Mouse (Mus musculus) heart, embryonic 13.5 days (tissue): ENCODE results near the gene Gm26897. TPM values are rescaled to one million over a fixed set of nuclear protein-coding genes. Genes with fewer than 3 reads are reported as not detected.

ENCODE experiments used
- ATAC-seq: fragments of 200-750 bp; cut with Nextera tagmentation; 2 replicates; pipeline ENCODE4 v1.8.0; 2017; ENCODE audit warnings: moderate TSS enrichment; ENCODE audit not compliant: insufficient number of reproducible peaks, low FRiP score, low TSS enrichment; ENCODE audit errors: extremely low read depth
- H3K27ac ChIP-seq: fragments of 300-500 bp; sonication (generic); replicated peaks from 2 replicates; pipeline ENCODE4 v1.5.1; 2015; ENCODE audit warnings: moderate library complexity, mild to moderate bottlenecking, inconsistent platforms
- H3K27me3 ChIP-seq: fragments of 300-500 bp; sonication (generic); replicated peaks from 2 replicates; pipeline ENCODE4 v1.6.1; 2015; ENCODE audit warnings: mild to moderate bottlenecking, inconsistent platforms
- H3K36me3 ChIP-seq: fragments of 300-500 bp; sonication (generic); 2 replicates; pipeline ENCODE4 v1.6.1; 2015; ENCODE audit warnings: mild to moderate bottlenecking, inconsistent platforms
- H3K4me1 ChIP-seq: fragments of 300-500 bp; sonication (generic); 2 replicates; pipeline ENCODE4 v1.6.1; 2015; ENCODE audit warnings: inconsistent platforms
- H3K4me2 ChIP-seq: fragments of 300-500 bp; sonication (generic); 2 replicates; pipeline ENCODE4 v1.6.1; 2015; ENCODE audit warnings: inconsistent platforms, mild to moderate bottlenecking, moderate library complexity
- H3K4me3 ChIP-seq: fragments of 300-500 bp; sonication (generic); 2 replicates; pipeline ENCODE4 v1.5.1; 2015; ENCODE audit warnings: moderate library complexity, mild to moderate bottlenecking, inconsistent platforms
- H3K9ac ChIP-seq: fragments of 300-500 bp; sonication (generic); 2 replicates; pipeline ENCODE4 v1.6.1; 2015; ENCODE audit warnings: inconsistent platforms, mild to moderate bottlenecking, moderate library complexity
- H3K9me3 ChIP-seq: fragments of 300-500 bp; sonication (generic); 2 replicates; pipeline ENCODE4 v1.6.1; 2016; ENCODE audit warnings: inconsistent platforms
- WGBS: fragments of 180-500 bp; shearing (Covaris S2); methylation state at CpG from one replicate; pipeline ENCODE4 v1.1.7; 2015; ENCODE audit warnings: mixed read lengths; 5-methylcytosine and 5-hydroxymethylcytosine counted together
- polyA plus RNA-seq: library from polyadenylated mRNA; unstranded; fragments of >200 nt; fragmentation: Nextera tagmentation; extraction: Ambion mirVana; gene quantifications from 2 replicates; pipeline ENCODE4 v1.2.1, GENCODE M21; 2015

Gene Gm26897
- not detected in 2 replicates for polyA plus RNA-seq

DNA sequence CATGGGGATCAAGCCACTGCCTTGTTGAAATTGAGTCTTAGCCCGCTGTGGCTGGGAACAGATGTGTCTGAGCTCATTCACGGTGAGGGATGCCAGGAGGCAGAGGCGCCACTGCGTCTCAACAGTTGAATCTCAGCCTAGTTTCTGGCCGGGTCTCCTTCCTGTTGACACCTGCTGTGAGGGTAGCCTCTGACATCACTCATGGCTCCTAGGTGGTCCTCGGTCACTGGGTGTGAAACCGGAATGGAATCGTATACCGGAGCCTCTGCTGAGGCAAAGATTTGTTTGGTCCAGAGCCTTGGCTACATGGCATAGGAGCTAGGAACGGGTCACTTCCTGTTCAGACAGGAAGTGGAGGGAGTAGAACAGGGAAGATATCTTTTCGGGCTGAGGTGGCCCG is at the start of gene Gm26897:
Gm26897 (plus strand) TSS at position 74 of the 400 bp plus-strand sequence.
- Histone ChIP-seq H3K27ac (no peak within 1 kb of the TSS), H3K36me3 (no peaks in the 10 kb centered on the region), H3K4me1 (peaks cover 7% of the 10 kb centered on the region; the same call in 1 of the 2 replicates), H3K4me3 (no peak within 1 kb of the TSS), H3K27me3 (no peaks in the 10 kb centered on the region; the same call in 1 of the 2 replicates), H3K9ac (no peak within 1 kb of the TSS), H3K9me3 (peaks cover 2% of the 10 kb centered on the region; the same call in 1 of the 2 replicates), H3K4me2 (no peak within 1 kb of the TSS)
- 77% methylated on average over 12 of the region's 12 CpGs for WGBS
- no peak for ATAC-seq

DNA sequence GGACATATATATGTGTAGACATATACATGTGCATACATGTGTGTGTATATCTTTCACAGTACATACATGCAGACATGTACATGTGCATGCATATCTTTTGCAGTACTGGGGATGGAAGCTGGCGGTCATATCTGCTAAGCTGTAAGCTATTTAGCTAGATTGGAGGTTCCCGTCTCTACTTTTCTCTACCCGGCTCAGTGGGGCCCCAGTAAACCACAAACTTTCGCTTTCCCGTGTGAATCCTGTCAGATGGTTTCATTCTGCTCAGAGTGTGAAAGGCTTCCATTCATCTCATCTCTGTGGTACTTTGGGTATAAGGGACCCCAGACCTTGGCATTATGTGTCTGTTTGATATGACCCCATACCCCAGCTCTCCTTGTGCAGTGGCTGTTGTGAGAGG is 46.4 kb upstream of the Gm26897 start:
- no peaks in the 10 kb centered on the region for H3K9me3 ChIP-seq
- ATAC-seq, result no peak
- 73% methylated on average over 5 of the region's 5 CpGs for WGBS
- peaks cover 3% of the 10 kb centered on the region; the same call in 1 of the 2 replicates for H3K4me1 ChIP-seq
- H3K4me2 ChIP-seq, result no peak overlapping the region
- no peaks in the 10 kb centered on the region for H3K36me3 ChIP-seq
- H3K4me3 ChIP-seq, result no peak overlapping the region
- H3K27ac ChIP-seq, result no peak overlapping the region
- no peak overlapping the region for H3K9ac ChIP-seq
- H3K27me3 ChIP-seq, result peaks cover 42% of the 10 kb centered on the region

GRCm38 (mm10) chr5:111688584-111688983 is 45.1 kb upstream of the Gm26897 start:
- H3K9ac ChIP-seq, result no peak overlapping the region
- 74% methylated on average over 10 of the region's 10 CpGs for WGBS
- peaks cover 4% of the 10 kb centered on the region for H3K4me1 ChIP-seq
- no peaks in the 10 kb centered on the region for H3K9me3 ChIP-seq
- no peak overlapping the region for H3K4me2 ChIP-seq
- H3K27ac ChIP-seq, result no peak overlapping the region
- no peaks in the 10 kb centered on the region for H3K36me3 ChIP-seq
- no peak for ATAC-seq
- peaks cover 36% of the 10 kb centered on the region for H3K27me3 ChIP-seq
- H3K4me3 ChIP-seq, result no peak overlapping the region

GRCm38 (mm10) chr5:111697996-111698395 is 35.7 kb upstream of the Gm26897 start:
- WGBS, result 67% methylated on average over 7 of the region's 7 CpGs
- Histone ChIP-seq H3K4me2 (no peak overlapping the region), H3K36me3 (no peaks in the 10 kb centered on the region), H3K9me3 (no peaks in the 10 kb centered on the region), H3K27me3 (peaks cover 24% of the 10 kb centered on the region; the same call in 1 of the 2 replicates), H3K4me1 (peaks cover 19% of the 10 kb centered on the region), H3K27ac (no peak overlapping the region), H3K4me3 (no peak overlapping the region), H3K9ac (no peak overlapping the region)
- no peak for ATAC-seq

DNA sequence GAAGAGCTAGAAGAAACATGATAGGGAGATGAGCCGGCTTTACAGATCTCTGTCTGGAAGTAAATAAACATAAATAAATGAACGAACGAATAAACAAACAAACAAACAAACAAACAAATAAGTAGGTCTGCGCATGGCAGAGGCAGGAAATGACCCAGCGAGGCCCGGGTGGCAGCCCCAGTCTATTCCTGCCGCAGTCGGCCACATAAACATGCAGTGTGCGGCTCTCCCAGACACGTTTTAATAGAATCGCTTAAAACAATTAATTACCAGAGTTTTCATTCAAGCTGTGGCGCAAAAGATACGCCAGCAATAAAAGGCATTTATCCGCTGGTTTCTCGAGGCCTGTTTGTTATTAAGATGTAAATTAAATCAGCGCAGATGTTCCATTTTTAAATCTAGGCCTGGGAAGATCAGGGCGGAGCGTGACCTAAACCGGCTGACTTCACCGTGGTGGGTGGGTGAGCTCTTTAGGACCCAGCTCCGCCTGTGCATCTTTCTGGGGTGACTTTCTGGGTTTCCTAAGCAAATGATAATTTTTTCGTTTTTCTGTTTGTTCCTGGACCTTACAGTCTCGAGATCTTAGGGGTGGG is 33.9 kb upstream of the Gm26897 start:
- H3K4me3 ChIP-seq, result no peak overlapping the region
- WGBS, result 78% methylated on average over 23 of the region's 23 CpGs
- H3K4me2 ChIP-seq, result no peak overlapping the region
- H3K36me3 ChIP-seq, result no peaks in the 10 kb centered on the region
- no peak for ATAC-seq
- no peaks in the 10 kb centered on the region for H3K9me3 ChIP-seq
- H3K4me1 ChIP-seq, result peaks cover 9% of the 10 kb centered on the region
- no peak overlapping the region for H3K27ac ChIP-seq
- peaks cover 19% of the 10 kb centered on the region; the same call in 1 of the 2 replicates for H3K27me3 ChIP-seq
- no peak overlapping the region for H3K9ac ChIP-seq

- peak overlapping the region; percentile 41 for H3K4me3 ChIP-seq
- H3K36me3 ChIP-seq, result no peaks in the 10 kb centered on the region
- H3K9me3 ChIP-seq, result no peaks in the 10 kb centered on the region
- H3K27me3 ChIP-seq, result peaks cover 17% of the 10 kb centered on the region; the same call in 1 of the 2 replicates
- H3K9ac ChIP-seq, result no peak overlapping the region
- no peak overlapping the region for H3K27ac ChIP-seq
- 11% methylated on average over 15 of the region's 31 CpGs for WGBS
- ATAC-seq, result no peak
- peak overlapping the region; percentile 65 for H3K4me2 ChIP-seq
- peaks cover 9% of the 10 kb centered on the region for H3K4me1 ChIP-seq
These were observed 31.9 kb upstream of the Gm26897 start for GRCm38 (mm10) chr5:111701634-111702329.

- Histone ChIP-seq H3K4me2 (no peak overlapping the region), H3K9ac (no peak overlapping the region), H3K27me3 (peaks cover 21% of the 10 kb centered on the region; the same call in 1 of the 2 replicates), H3K27ac (no peak overlapping the region), H3K36me3 (no peaks in the 10 kb centered on the region), H3K4me3 (no peak overlapping the region), H3K9me3 (no peaks in the 10 kb centered on the region), H3K4me1 (peaks cover 9% of the 10 kb centered on the region)
- ATAC-seq, result no peak
- 78% methylated on average over 7 of the region's 7 CpGs for WGBS
These were observed 30.1 kb upstream of the Gm26897 start for GRCm38 (mm10) chr5:111703586-111703985.

- Histone ChIP-seq H3K27me3 (peaks cover 21% of the 10 kb centered on the region; the same call in 1 of the 2 replicates), H3K4me1 (peaks cover 9% of the 10 kb centered on the region), H3K36me3 (no peaks in the 10 kb centered on the region), H3K9me3 (no peaks in the 10 kb centered on the region), H3K4me2 (no peak overlapping the region), H3K27ac (no peak overlapping the region), H3K4me3 (no peak overlapping the region), H3K9ac (no peak overlapping the region)
- 76% methylated on average over 11 of the region's 11 CpGs for WGBS
- no peak for ATAC-seq
These were observed 29.4 kb upstream of the Gm26897 start for GRCm38 (mm10) chr5:111704326-111704725.

DNA sequence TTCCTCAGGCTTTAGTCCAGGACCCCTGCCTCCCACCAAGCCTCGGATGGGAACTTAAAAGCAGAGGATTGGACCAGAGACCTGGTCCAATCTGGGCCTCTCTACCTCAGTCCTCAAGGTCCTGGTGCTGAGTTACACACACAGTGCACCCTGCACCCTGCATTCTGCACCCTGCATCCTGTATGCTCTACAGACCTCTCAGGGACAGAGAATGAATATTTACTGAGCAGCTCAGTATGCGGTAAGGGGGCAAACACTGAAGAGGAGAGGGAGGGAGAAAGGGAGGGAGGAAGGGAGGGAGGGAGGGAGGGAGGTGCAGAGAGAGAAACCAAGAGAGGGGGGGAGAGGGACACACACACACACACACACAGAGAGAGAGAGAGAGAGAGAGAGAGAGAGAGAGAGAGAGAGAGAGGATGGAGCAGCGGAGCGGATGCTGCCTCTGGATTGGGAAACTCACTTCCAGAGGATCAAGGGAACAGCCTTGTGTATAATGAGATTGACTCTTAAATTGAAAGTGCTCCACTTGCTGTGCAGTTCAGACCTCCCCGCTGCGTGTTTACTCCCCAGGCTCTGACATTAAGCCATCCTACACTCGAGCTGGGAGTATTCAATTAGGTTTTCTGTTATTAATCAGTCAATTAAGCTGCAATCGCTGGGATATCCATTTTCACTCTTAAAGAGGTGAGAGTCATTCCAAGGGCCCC is 24.4 kb upstream of the Gm26897 start:
- peaks cover 14% of the 10 kb centered on the region for H3K9me3 ChIP-seq
- ATAC-seq, result no peak
- no peak overlapping the region for H3K27ac ChIP-seq
- H3K27me3 ChIP-seq, result peaks cover 8% of the 10 kb centered on the region; the same call in 1 of the 2 replicates
- 55% methylated on average over 8 of the region's 8 CpGs for WGBS
- no peak overlapping the region for H3K9ac ChIP-seq
- no peak overlapping the region for H3K4me2 ChIP-seq
- H3K36me3 ChIP-seq, result no peaks in the 10 kb centered on the region
- H3K4me3 ChIP-seq, result no peak overlapping the region
- no peaks in the 10 kb centered on the region for H3K4me1 ChIP-seq

DNA sequence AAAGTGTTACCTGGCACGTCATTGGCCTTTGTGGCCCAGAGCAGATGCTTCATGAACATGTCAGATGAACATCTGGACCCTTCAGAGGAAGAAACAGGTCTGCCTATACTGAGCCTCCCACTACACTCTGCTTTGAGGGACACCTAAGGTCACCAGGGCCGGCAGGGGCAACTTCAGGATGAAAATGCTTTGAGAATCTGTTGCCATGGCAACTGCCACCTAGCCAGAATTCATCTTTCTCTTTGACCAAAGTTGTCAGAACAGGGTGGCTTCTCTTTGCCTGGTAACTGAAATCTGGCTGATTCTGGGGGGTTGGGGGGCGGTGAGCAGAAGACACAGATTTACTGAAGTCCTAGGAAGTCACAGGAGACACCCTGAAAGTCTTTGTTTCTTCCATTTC is 14.7 kb upstream of the Gm26897 start:
- H3K4me3 ChIP-seq, result no peak overlapping the region
- no peaks in the 10 kb centered on the region for H3K36me3 ChIP-seq
- H3K9ac ChIP-seq, result no peak overlapping the region
- no peaks in the 10 kb centered on the region for H3K9me3 ChIP-seq
- H3K27ac ChIP-seq, result no peak overlapping the region
- H3K27me3 ChIP-seq, result peaks cover 10% of the 10 kb centered on the region
- no peak for ATAC-seq
- H3K4me1 ChIP-seq, result peaks cover 15% of the 10 kb centered on the region
- WGBS, result 66% methylated on average over 3 of the region's 3 CpGs
- H3K4me2 ChIP-seq, result no peak overlapping the region

GRCm38 (mm10) chr5:111720726-111721125 is 13.0 kb upstream of the Gm26897 start:
- no peak overlapping the region for H3K27ac ChIP-seq
- ATAC-seq, result no peak
- 47% methylated on average over 9 of the region's 9 CpGs for WGBS
- H3K4me2 ChIP-seq, result no peak overlapping the region
- H3K4me1 ChIP-seq, result peaks cover 32% of the 10 kb centered on the region
- H3K36me3 ChIP-seq, result no peaks in the 10 kb centered on the region
- peaks cover 10% of the 10 kb centered on the region for H3K27me3 ChIP-seq
- no peak overlapping the region; the same call in 1 of the 2 replicates for H3K9ac ChIP-seq
- H3K4me3 ChIP-seq, result no peak overlapping the region
- no peaks in the 10 kb centered on the region for H3K9me3 ChIP-seq
